Mouse (Mus musculus) ovary, adult 2 months (tissue): ENCODE measurements around the gene Eif2b2. TPM values are rescaled to one million over a fixed set of nuclear protein-coding genes. Genes with fewer than 3 reads are reported as not detected.

ENCODE experiments used
- polyA plus RNA-seq: library from polyadenylated mRNA; depleted of rRNA; stranded (reverse); fragments of >200 nt; gene quantifications from 2 replicates; pipeline ENCODE4 v1.2.3, GENCODE M21; 2012; rRNA removed

Eif2b2 gene
- polyA plus RNA-seq: 131 and 144 TPM in 2 replicates

DNA sequence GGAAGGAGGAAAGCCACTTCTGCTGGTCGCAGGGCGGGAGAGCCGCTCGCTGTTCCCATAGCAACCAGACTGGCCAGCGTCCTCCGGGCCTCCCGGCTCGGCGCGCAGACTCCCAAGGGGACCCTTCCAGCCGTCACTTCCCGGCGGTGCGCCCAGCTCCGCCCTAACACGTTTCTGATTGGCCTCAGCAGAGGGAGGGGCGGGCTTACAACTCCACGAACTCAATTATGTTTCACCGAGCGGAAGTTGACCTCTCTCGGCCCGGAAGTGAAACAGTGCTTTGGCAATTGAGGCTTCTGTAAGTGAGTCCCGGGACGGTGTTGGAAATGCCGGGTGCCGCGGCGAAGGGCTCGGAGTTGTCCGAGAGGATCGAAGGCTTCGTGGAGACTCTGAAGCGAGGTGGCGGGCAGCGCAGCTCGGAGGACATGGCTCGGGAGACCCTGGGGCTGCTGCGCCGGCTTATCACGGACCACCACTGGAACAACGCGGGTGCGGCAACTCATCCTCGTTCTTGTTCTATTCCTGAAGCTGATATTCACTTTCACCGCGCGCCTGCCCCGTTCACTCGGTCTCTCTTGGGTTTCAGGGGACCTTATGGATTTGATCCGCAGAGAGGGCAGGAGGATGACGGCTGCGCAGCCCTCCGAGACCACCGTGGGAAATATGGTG is at the start of gene Eif2b2:
Gene Eif2b2 (plus strand): TSS at position 246 of the 669 bp plus-strand sequence.

DNA sequence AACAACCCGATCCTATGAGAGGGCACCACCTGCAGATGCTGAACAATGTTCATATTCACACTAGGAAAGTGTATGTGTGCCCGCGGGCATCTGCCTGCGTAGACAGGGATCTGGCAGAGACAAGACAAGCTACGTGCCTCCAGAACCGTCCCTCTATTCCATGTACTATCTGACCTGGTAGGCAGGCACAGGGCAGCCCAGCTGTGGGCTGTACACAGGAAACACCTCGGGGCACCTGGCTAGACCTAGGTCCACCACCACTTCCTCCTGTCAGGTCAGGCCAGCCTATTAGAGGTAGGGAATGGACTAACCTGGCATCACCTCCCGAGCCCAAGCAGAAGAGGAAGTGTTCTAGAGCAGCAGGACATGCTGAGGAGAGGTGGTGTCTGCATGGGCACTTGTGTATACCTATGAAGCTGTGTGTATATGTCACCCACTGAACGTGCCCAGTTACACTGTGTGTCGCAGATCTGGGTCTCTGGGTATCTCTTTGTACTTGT is 41.5 kb upstream of the Eif2b2 start, which contains the start of gene Pgf:
Gene Pgf (minus strand): TSS at position 51 of the 500 bp plus-strand sequence.

DNA sequence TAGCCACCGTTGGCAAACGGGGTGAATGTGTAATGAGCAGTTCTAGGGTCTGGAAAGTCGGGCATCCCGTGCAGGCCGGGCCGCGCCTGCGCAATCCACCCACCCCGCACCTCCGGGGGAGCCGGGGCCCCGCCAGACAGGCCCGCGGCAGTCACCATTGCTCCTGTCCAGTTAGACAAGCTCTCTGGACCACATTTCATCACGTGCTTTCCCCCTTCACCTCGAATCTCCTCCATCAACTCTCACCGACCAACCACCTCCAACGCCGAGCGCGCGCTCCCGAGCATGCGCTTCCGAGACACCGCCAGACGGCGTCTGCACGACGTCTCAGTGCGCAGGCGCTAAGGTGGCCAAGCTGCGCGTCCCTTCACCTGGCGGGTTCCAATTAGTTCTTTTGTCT is 51.0 kb downstream of the Eif2b2 start, which contains the start of gene Mlh3:
Gene Mlh3 (minus strand): TSS at position 281 of the 400 bp plus-strand sequence.

Other genes starting within 250 kb of the Eif2b2 start
- 32.5 and 45.6 TPM in 2 replicates for gene Fcf1, start 248.6 kb upstream of the Eif2b2 start, polyA plus RNA-seq
- gene Arel1, start 248.6 kb upstream of the Eif2b2 start, polyA plus RNA-seq: 22.4 and 28.4 TPM in 2 replicates
- gene Ylpm1, start 223.2 kb upstream of the Eif2b2 start, polyA plus RNA-seq: 13.6 and 19.2 TPM in 2 replicates
- 3.0 and 3.4 TPM in 2 replicates for gene Prox2, start 108.7 kb upstream of the Eif2b2 start, polyA plus RNA-seq
- gene Dlst, start 108.6 kb upstream of the Eif2b2 start, polyA plus RNA-seq: 70.4 and 82.0 TPM in 2 replicates
- gene Rps6kl1, start 68.2 kb upstream of the Eif2b2 start, polyA plus RNA-seq: 1.0 and 1.3 TPM in 2 replicates
- 3.0 and 3.6 TPM in 2 replicates for gene Pgf, start 41.7 kb upstream of the Eif2b2 start, polyA plus RNA-seq
- gene Mlh3, start 51.1 kb downstream of the Eif2b2 start, polyA plus RNA-seq: 3.5 and 4.0 TPM in 2 replicates
- 2.5 and 3.3 TPM in 2 replicates for gene Acyp1, start 69.0 kb downstream of the Eif2b2 start, polyA plus RNA-seq
- 1.1 and 1.2 TPM in 2 replicates for gene Zc2hc1c, start 69.1 kb downstream of the Eif2b2 start, polyA plus RNA-seq
- 31.2 and 36.2 TPM in 2 replicates for gene Nek9, start 119.9 kb downstream of the Eif2b2 start, polyA plus RNA-seq
- 297 and 359 TPM in 2 replicates for gene Tmed10, start 155.4 kb downstream of the Eif2b2 start, polyA plus RNA-seq